Mouse (Mus musculus) liver, embryonic 14.5 days (tissue): Measurements from ENCODE around the gene Flnb.

Source experiments
- CTCF ChIP-seq: IDR thresholded peaks from 2 replicates; pipeline ENCODE4 v1.5.1; 2016; ENCODE audit warnings: antibody characterized with exemption, low read depth, control low read depth
- EP300 ChIP-seq: IDR thresholded peaks from 2 replicates; pipeline ENCODE4 v1.6.1; 2016; ENCODE audit warnings: antibody characterized with exemption, low read depth

DNA sequence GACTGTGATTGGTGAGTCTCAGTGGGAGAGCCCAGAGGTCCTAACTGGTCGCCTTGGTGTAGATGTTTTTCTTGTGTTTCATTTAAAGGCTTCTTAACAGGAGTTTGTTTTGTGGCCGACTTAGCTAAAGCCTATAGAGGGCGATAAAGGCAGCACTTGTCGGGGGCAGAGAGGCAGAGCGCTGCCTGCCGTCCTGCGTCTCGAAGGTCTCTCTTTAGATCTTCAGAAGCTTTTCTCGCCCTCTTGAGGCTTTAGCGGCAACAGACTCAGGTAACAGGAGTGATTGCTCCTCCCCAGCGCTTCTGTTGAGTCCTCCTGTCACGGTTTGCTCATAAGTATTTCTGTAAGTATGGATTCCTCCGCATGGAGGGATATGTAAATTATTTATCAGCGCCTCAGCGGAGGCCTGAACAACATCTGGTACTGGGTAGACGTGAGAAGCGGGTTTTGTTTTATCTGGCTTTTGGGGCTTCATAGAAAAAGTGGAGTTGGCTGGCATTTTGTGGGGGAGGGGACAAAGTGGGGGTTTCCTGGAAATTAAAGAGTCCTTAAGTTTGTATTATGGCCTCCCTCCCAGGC is 119.4 kb downstream of the Flnb start:
- TF ChIP-seq CTCF (peak; percentile 48), EP300 (no peak)
